Mouse (Mus musculus): ENCODE measurements around the gene Gm9837. TPM values are rescaled to one million over a fixed set of nuclear protein-coding genes. Genes with fewer than 3 reads are reported as not detected.

The Gm9837 gene
- polyA plus RNA-seq (2015; fragmentation: Nextera tagmentation; extraction: Ambion mirVana), result not detected in 2 replicates

DNA sequence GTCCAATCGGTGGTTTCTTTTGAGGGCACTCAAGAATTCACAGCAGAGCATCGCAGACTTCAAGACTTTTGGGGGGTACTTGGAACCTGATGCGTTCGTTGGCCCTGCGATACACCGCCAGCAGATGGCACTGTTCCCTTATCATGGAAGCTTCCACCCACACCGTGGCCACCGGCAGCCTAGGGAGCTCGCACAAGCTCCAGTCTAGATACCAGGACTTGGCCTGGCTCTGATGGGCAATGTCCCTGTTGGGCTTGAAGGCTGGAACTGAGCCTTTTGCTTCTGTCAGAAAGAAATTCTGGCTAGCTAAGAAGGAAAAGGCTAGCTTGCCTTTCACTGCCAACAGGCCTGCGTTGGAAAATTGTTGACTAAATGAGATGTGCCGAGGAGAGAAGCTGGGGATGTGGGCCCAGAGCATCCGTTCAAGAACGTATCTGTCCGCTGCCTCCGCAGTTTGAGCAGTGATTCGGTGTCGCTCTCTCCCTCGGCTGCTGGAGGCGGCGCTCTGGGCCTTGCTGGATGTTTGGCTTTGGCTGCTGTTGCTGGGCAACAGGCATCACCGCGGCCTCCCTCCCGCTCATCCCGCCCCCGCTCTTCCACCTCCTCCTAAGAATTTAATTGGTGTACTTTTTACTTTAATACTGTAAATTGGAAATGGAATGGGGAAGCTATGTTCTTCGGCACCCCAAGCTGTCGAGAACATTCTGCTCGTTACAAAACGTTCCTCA, at the start of gene Gm9837:
Gm9837 (minus strand) TSS at position 512 of the 728 bp plus-strand sequence.

DNA sequence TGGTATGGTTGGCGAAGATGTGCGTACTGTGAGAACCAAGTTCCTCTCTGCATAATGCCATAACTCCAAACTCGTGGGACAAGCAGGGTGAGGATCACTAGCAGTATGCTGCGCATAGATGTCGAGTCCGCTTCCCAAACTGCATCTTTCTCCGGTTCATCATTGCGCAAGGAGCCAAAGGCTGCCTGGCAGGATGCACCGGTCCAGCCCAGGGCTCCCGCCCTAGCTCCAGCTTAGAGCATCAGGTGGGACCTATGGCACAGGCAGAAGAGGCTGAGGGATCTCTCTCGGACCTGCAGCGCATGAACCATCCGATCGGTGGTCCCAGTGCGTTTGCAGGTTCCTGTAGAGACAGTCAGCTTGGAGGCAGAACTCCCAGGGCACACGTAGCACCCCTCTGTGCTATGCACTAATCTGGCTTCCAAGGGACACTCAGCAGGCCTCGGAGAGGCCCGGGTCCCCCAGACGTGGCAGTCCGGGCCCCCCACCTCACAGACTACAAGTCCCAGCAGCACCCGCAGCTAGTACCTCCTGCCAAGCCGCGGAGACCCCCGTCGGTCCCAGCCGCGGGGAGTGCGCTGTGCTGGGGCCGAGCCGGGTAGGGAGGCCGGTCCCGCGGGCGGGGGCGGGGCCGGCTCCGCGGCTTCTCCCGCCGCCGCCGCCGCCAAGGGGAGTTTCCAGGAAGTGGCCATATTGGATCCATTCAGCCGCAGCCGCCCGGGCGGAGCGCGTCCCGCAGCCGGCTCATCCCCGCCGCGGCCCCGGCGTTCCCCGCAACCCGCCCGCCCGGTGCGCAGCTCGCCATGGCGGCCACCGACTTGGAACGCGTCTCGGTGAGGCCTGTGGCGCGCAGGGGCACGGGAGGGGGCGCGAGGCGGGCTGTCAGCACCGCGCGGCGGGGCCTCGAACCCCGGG, 49.2 kb upstream of the Gm9837 start, which contains the start of gene Sept8:
Sept8 (plus strand) TSS at position 51 of the 915 bp plus-strand sequence.

DNA sequence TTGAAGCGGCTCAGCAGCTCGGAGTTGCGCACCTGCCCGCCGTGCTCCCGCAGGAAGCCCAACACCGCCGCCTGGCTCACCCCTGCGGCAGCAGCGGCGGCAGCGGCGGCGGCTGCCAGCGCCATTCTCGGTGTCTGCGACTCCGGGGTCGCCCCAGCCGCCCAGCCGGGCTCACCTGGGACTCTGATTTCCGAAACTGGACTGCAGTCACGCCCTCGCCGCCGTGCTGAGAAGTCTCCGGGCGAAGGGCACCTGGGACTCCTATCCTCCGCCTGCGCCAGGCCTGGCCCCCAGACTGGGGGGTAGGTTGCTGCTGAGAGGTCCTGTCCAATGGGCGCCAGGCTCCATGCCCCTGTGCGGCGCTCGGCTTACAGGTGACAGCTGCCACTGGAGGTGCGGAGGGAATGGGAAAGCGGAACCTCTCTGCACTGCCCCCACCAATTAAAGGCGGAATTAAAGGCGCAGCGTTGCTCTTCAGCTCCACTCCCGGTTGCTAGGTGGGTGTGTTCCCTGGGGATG, 9.6 kb upstream of the Gm9837 start, which contains the start of the genes Gm9945 and Sowaha:
Gm9945 (plus strand) TSS at position 384 of the 519 bp plus-strand sequence.
Sowaha (minus strand) TSS at position 492 of the 519 bp plus-strand sequence.

DNA sequence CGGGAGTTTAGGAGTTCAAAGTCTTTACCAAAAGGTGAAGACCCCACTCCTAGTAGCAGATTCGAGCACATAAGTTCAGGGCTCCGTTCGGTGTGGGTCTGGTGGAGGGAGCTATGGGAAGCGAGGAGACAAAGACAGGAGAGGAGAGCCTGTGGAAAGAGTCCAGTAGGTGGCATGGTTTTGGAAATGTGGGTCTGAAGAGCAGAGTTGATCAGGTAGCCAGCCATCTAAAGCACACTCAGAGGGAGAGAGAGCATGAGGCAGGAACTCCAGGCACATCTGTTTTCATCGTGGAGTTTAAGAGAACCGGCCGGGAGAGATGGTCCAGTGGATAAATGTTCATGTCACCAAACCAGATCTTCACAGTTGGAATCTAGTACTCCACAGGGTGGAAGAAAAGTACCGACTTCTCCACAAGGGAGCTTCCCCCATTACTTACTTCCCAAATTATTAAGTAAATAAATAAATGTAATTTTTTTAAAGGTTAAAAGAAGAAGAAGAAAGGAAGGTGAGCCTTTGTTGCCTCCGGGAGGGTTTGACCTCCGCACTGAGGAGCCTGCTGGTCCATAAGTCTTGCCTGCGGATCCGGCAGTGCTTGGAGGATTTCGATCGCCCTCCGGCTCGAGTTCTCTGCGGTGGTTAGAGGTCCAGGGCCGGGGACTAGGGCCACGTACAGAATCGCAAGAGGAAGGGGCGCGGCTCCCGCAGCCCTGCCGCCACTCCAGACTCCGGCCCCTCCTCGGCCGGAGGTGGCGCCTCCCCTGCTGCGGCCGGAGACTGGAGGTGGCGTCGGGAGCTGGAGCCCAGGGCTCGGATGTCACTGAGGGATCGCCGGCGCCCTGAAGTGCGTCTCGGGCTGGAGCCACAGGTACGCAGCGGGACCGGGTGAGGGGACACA, 13.6 kb downstream of the Gm9837 start, which contains the start of the genes Gm10447 and Shroom1:
Gm10447 (minus strand) TSS at position 637 of the 898 bp plus-strand sequence.
Shroom1 (plus strand) TSS at position 732 of the 898 bp plus-strand sequence.

DNA sequence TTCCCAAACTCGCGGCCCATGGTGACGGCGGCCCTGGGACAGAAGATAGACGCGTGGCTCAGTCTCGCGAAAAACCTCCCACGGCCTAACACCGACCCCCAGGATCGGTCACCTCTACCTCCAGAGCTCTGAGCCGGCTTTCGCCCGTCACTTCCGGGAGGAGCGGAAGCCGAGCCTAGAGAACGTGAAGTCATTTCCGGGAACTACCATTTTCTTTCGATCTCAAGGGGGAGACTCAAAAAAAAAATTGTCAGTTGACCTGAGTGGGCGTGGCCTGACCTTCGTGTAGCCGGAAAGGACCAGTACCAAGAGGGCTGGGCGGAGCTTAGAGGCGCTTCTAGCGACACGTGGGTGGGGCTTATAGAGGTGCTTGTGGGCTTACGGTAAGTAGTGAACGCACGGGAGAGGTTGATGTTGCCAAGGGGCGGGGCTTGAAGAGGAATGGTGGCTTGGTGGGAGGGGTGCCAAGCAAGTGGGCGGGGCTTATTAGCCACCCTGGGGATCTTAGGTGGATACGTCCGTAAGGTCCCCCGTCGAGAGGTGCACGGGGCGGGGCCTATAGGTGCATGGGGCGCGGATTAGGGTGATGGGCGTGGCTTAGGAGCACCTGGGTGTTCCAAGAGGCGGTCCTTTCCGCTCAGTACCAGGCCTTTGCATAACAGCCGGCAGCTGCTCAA, 39.5 kb downstream of the Gm9837 start, which contains the start of the genes Uqcrq and Gdf9:
Uqcrq (minus strand) TSS at position 162 of the 677 bp plus-strand sequence.
Gdf9 (plus strand) TSS at position 354 of the 677 bp plus-strand sequence.

DNA sequence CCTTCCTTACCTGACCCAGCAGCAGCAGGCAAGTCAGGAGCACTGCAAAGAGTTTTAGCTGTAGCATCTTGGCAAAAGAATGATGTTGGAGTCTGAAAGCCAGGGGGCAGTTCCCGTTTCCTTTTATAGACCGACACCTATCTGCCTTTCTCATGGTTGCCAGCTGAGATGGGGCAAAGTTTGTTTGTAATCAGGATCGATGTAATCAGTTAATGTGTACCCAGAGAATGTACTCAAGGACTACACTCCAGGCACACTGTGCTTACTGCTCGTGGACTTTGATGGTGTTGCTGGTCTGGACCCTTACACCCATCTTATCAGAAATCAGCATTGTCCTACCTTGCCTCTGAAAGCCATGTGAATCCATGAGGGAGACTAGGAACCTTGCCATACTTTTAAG, 47.2 kb downstream of the Gm9837 start, which contains the start of gene Leap2:
Leap2 (minus strand) TSS at position 135 of the 400 bp plus-strand sequence.

Other genes with a start within 250 kb of the Gm9837 start
- gene Hspa4, start 170.0 kb downstream of the Gm9837 start, polyA plus RNA-seq (2015; fragmentation: Nextera tagmentation; extraction: Ambion mirVana), result 38.3 and 72.3 TPM in 2 replicates
- 16.0 and 16.5 TPM in 2 replicates for gene Zcchc10, start 145.8 kb downstream of the Gm9837 start, polyA plus RNA-seq (2015; fragmentation: Nextera tagmentation; extraction: Ambion mirVana)
- 27.4 and 49.1 TPM in 2 replicates for gene Aff4, start 119.6 kb downstream of the Gm9837 start, polyA plus RNA-seq (2015; fragmentation: Nextera tagmentation; extraction: Ambion mirVana)
- gene Leap2, start 47.3 kb downstream of the Gm9837 start, polyA plus RNA-seq (2015; fragmentation: Nextera tagmentation; extraction: Ambion mirVana), result 5.2 and 5.8 TPM in 2 replicates
- 1,354 and 1,609 TPM in 2 replicates for gene Uqcrq, start 39.6 kb downstream of the Gm9837 start, polyA plus RNA-seq (2015; fragmentation: Nextera tagmentation; extraction: Ambion mirVana)
- gene Gdf9, start 39.5 kb downstream of the Gm9837 start, polyA plus RNA-seq (2015; fragmentation: Nextera tagmentation; extraction: Ambion mirVana), result 0.50 and 0.92 TPM in 2 replicates
- gene Gm10447, start 13.4 kb downstream of the Gm9837 start, polyA plus RNA-seq (2015; fragmentation: Nextera tagmentation; extraction: Ambion mirVana), result 0.38 and 0.47 TPM in 2 replicates
- gene Shroom1, start 13.3 kb downstream of the Gm9837 start, polyA plus RNA-seq (2015; fragmentation: Nextera tagmentation; extraction: Ambion mirVana), result 3.2 and 3.6 TPM in 2 replicates
- gene Gm9945, start 9.7 kb upstream of the Gm9837 start, polyA plus RNA-seq (2015; fragmentation: Nextera tagmentation; extraction: Ambion mirVana), result not detected in 2 replicates
- gene Sowaha, start 9.8 kb upstream of the Gm9837 start, polyA plus RNA-seq (2015; fragmentation: Nextera tagmentation; extraction: Ambion mirVana), result 0.49 and 0.81 TPM in 2 replicates
- gene Sept8, start 48.8 kb upstream of the Gm9837 start, polyA plus RNA-seq (2015; fragmentation: Nextera tagmentation; extraction: Ambion mirVana), result 19.4 and 20.2 TPM in 2 replicates
- gene Kif3a, start 96.9 kb upstream of the Gm9837 start, polyA plus RNA-seq (2015; fragmentation: Nextera tagmentation; extraction: Ambion mirVana), result 61.3 and 63.0 TPM in 2 replicates
- gene Il4, start 148.2 kb upstream of the Gm9837 start, polyA plus RNA-seq (2015; fragmentation: Nextera tagmentation; extraction: Ambion mirVana), result 0.70 and 1.3 TPM in 2 replicates
- not detected in 2 replicates for gene Il13, start 164.2 kb upstream of the Gm9837 start, polyA plus RNA-seq (2015; fragmentation: Nextera tagmentation; extraction: Ambion mirVana)
- 15.3 and 23.1 TPM in 2 replicates for gene Rad50, start 236.8 kb upstream of the Gm9837 start, polyA plus RNA-seq (2015; fragmentation: Nextera tagmentation; extraction: Ambion mirVana)